Mouse (Mus musculus): Measurements from ENCODE around the gene Ddb1. TPM values are rescaled to one million over a fixed set of nuclear protein-coding genes. Genes with fewer than 3 reads are reported as not detected.
"Not testable (repeated sequence)": the region's sequence is repeated elsewhere in the genome, so short reads cannot be mapped to it uniquely, and the experiment has no call there.

Gene Ddb1
- 100 to 1,000 TPM; 128 to 132 TPM for total RNA-seq (2021)
- long read RNA-seq, experiment 1, full-length matches to known transcripts = 254 of 293 reads
- long read RNA-seq, experiment 1, partial matches to known transcripts = 32 of 293 reads
- long read RNA-seq, experiment 1, other reads (novel, unspliced or antisense) = 7 of 293 reads
- long read RNA-seq, experiment 2, full-length matches to known transcripts = 230 of 272 reads
- long read RNA-seq, experiment 2, partial matches to known transcripts = 29 of 272 reads
- long read RNA-seq, experiment 2, other reads (novel, unspliced or antisense) = 13 of 272 reads

DNA sequence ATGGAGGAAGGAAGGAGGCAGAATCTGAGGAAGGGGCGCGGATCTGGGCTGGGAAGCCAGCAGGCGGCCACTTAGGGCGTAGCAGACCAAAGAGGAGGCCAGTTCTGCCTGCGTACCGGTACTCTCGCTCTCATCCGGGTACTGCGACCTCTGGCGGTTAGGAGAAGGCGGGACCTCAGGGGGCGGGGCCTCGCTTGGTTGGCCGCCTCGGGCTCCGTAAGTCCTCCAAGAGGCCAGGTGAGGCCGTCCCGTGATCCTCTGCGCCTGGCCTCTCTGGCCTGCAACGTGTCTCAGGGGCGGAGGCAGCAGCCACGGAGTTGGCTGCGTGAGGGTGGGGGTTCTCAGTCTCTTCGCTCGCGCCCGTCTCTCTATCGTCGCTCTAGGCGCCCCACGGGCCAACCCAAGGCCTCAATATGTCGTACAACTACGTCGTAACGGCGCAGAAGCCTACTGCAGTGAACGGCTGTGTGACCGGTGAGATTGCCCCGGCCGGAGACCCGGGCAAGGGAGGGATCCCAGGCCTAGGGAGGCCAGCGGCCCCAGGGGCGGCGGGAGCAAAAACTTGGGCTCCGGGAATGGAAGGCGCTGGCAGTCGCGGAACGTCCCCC is at the start of gene Ddb1, which contains the start of gene Tkfc:
Ddb1 (plus strand) TSS at position 35 of the 608 bp plus-strand sequence.
Tkfc (minus strand) TSS at position 362 of the 608 bp plus-strand sequence.
- intact Hi-C loops (cut with DNase I) = loop anchor here (1.0 to 5.0 kb wide), 3 partner anchors 29 to 78 kb away; partner anchors contain the start of genes Cpsf7, Cyb561a3, Sdhaf2 and Tmem138
- peak; percentile 99 for DNase-seq
- Histone ChIP-seq H3K27ac (peak within 1 kb of the TSS; percentile 98), H3K4me3 (peak within 1 kb of the TSS; percentile 100)
- peak; percentile 67 for TF ChIP-seq CTCF (IDR thresholded peaks at IDR 0.05)

DNA sequence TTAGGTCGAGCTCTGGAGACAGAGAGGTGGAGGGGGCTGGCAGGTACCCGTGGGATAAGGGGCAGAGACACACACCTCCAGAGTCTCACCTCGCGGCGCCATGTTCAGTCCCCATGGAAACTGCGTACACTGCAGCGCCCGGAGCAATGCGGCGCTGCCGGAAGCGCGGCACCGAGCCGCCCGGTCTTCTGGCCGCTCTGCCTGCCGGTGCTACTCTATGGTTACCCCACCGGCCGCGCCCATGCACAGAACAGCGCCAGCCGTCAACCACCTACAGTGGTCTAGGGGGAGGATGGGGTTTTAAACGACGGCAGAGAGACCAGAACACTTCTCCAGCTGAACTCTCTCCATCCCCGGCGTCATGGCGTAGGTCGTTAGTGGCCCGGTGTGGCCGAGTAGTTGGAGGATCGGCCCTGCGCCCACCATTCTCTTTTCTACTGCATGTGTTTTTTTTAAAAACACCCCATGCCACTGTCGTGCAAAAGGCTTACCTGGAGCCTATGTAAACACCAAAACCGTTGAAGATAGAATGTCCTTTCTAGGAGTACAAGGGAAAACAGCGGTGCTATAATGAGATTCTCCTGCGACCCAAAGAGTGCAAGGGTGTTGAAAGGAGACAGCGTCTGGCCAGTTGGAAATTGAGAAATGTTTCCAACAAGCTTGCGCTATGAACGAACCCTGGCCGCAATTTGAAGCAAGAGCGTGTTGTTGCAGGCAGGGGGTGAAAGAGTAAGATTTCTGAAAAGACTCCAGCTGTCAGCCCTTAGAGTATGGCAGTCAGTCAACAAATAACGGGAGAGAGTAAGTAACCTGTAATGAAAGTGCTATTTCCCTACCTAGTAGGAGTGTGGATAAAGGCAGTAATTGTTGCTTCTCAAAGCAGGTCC is 49.3 kb upstream of the Ddb1 start, which contains the start of gene Tmem216:
Tmem216 (minus strand) TSS at position 615 of the 887 bp plus-strand sequence.
- peak within 1 kb of the TSS; percentile 89 for H3K27ac ChIP-seq
- intact Hi-C loops (cut with DNase I) = loop anchor here (1.0 to 2.0 kb wide), 3 partner anchors 21 to 49 kb away; partner anchors contain the start of genes Cyb561a3, Ddb1, Sdhaf2 and Tkfc
- TF ChIP-seq CTCF (IDR thresholded peaks at IDR 0.05) = peak; percentile 28; the same call in 1 of the 2 replicates

DNA sequence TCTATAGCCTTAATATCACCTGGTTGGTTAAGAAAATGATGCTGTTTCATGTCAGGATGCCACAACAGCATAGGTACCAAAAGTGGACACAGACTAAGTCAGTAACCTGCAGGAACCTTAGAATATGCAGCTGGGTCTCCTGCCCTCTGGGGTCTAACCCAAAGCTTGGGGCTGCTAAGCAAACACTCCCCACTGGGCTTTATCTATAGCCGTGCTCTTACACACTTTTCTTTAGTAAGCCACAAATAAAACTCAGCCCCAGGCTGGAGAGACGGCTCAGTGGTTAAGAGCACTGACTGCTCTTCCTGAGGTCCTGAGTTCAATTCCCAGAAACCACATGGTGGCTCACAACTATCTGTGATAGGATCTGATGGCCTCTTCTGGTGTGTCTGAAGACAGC is 48.1 kb upstream of the Ddb1 start:
- intact Hi-C loops (cut with DNase I) = no loop called here
- Histone ChIP-seq H3K27ac (no peak overlapping the region), H3K4me3 (no peak overlapping the region)
- no peak for DNase-seq
- no peak for TF ChIP-seq CTCF (IDR thresholded peaks at IDR 0.05)

More for the DNA sequence above, 49.3 kb upstream of the Ddb1 start, which contains the start of gene Tmem216:
- peak; percentile 91 for DNase-seq
- peak within 1 kb of the TSS; percentile 78 for H3K4me3 ChIP-seq

DNA sequence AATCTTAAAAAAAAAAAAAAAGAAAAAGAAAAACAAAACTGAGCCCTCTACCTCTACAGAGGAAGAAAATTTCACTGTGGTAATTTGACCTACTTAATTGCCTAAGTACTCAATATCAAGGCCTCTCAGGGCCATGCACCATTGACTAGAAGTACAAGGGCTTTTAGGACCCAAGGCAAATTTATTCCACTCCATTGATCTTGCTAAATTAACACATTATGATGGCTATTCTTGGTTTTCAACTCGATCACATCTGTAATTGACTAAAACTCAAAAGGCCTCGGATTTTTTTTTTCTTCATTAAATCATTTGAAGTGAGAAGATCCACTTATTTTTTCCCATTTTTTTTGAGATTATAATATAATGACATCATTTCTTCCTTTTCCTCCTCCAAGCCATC is 47.7 kb upstream of the Ddb1 start:
- TF ChIP-seq CTCF (IDR thresholded peaks at IDR 0.05) = no peak
- no peak for DNase-seq
- intact Hi-C loops (cut with DNase I) = no loop called here
- no peak overlapping the region for H3K4me3 ChIP-seq
- H3K27ac ChIP-seq = no peak overlapping the region

DNA sequence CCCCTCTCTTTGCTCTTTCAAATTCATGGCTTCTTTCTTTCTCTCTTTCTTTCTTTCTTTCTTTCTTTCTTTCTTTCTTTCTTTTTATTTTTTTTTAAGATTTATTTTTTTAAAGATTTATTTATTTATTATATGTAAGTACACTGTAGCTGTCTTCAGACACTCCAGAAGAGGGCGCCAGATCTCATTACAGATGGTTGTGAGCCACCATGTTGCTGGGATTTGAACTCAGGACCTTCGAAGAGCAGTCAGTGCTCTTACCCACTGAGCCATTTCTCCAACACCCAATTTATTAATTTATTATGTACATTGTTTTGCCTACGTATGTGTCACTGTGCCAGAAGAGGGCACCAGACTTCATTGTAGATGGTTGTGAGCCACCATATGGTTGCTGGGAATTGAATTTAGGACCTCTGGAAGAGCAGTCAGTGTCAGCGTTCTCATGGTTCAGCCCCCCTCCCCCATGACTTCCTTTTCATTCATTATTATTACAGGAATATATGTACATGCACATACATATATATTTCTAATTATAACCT is 47.2 kb upstream of the Ddb1 start:
- DNase-seq; H3K27ac ChIP-seq; intact Hi-C loops (cut with DNase I); H3K4me3 ChIP-seq: not testable (repeated sequence)
- peak; percentile 47 for TF ChIP-seq CTCF (IDR thresholded peaks at IDR 0.05)

DNA sequence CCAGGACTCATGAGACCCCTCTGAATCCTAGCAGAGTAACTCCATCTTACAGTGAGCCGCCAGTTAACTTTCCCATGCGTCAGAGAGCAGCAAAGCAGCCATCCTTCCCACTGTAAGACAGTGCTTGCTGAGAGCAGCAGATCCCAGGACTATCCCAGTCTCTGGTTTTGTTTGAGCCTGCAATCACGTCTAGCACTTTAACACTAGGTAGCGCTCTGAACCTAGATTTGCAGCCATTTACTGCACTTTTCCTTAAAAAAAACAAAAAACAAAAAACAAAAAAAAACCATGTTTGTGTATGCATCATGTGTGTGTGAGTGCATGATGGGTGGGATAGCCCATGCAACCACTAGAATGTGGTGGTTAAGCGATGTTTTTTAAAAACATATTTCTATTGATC is 45.0 kb upstream of the Ddb1 start:
- no peak overlapping the region for H3K27ac ChIP-seq
- no peak for DNase-seq
- TF ChIP-seq CTCF (IDR thresholded peaks at IDR 0.05) = peak; percentile 24; the same call in 1 of the 2 replicates
- H3K4me3 ChIP-seq = no peak overlapping the region
- intact Hi-C loops (cut with DNase I) = no loop called here

DNA sequence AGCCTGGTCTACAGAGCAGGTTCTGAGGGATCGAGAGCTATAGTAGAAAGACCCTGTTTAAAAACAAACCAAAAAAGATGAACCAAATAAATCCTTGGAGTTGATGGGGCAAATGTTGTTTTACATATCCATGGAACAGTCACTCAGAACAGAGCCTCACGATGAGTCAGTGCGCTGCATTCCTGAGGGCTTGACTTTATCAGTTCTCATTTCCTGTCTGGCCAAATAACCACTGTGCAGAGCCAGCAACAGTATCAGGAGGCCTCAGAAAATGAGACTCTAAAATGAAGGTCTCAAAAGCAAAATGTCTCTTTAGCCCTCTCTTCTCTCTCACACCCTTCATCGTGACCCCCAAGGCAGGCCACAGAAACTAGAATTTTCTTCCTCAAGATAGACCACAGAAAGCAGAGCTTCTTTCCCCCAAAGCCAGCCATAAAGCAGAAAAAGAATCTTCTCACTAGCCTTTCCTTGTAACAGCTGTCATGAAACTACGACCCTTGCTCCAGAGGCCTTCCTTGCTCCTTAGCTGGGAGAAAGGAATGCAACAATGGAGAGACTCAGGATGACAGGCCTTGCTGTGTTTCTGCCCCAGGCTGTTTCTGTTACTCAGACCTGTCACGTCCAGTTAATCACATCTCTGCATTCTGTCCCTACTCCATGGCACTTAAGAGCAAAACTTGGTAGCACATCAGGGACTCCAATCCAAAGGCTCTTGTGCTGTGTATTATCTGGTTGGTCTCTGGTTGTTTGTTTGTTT is 43.4 kb upstream of the Ddb1 start:
- peak; percentile 22 for DNase-seq
- intact Hi-C loops (cut with DNase I) = no loop called here
- TF ChIP-seq CTCF (IDR thresholded peaks at IDR 0.05) = no peak
- H3K4me3 ChIP-seq = no peak overlapping the region
- peak overlapping the region; percentile 71 for H3K27ac ChIP-seq

DNA sequence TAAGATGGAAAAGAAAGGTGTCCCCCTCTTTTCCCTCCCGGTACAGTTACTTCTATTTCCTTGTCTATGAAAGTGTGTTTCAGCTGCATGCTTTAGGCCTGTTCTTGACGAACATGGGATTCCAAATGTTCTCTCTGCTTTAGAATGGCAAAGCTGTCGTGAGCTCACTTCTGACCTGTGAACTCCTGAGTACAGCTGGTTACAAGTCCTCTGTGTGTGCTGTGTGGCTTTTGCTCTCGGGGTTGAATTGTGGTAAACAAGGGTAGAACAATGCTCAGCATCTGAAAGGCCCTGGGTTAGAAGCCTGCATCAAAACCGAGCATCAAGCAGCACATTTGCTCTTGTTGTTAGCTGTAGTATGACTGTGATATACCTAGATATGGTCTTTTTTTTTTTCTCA is 42.8 kb upstream of the Ddb1 start:
- intact Hi-C loops (cut with DNase I) = no loop called here
- Histone ChIP-seq H3K4me3 (no peak overlapping the region), H3K27ac (peak overlapping the region; percentile 71; the same call in 1 of the 2 replicates)
- TF ChIP-seq CTCF (IDR thresholded peaks at IDR 0.05) = no peak
- DNase-seq = no peak

DNA sequence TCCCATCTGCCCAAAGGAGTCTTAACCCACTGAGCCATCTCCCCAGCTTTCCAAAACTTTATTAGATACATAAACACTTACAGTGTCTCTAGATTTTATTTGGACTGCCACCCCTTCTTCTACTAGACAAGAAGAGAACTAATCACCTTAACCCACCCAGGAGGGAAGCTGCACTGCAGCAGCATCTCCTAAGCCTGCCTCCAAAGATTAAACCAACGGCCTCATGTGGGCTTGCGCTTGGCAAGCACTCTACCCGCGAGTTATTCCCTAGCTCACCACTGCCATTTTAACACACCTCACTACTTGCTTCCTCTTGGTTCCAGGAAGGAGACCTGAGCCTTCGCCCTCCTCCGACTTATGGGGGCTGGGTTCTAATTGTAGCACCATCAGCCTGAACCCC is 40.8 kb upstream of the Ddb1 start:
- intact Hi-C loops (cut with DNase I) = no loop called here

DNA sequence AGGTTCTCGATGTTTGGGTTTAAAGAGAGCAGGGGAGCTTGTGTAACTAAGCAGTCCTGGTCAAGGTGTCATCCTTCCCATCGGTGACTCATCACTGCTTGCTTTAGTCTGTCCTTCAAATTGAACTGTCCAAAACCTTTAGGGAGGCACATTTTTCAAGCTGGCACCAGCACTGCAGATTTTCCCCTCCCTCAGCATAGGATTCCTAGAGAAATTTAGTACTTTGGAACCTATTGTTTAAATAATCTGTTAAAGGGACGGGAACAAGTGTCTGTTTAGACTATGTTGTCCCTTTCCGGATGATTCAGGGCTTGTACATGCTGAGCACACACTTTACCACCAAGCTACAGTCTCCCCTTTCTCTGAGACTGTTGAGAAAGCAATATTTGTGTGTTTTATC is 39.9 kb upstream of the Ddb1 start:
- H3K4me3 ChIP-seq = no peak overlapping the region
- intact Hi-C loops (cut with DNase I) = no loop called here
- H3K27ac ChIP-seq = no peak overlapping the region
- TF ChIP-seq CTCF (IDR thresholded peaks at IDR 0.05) = no peak
- no peak for DNase-seq

More for the DNA sequence above, 40.8 kb upstream of the Ddb1 start:
- no peak for DNase-seq
- Histone ChIP-seq H3K4me3 (no peak overlapping the region), H3K27ac (no peak overlapping the region)
- TF ChIP-seq CTCF (IDR thresholded peaks at IDR 0.05) = no peak

DNA sequence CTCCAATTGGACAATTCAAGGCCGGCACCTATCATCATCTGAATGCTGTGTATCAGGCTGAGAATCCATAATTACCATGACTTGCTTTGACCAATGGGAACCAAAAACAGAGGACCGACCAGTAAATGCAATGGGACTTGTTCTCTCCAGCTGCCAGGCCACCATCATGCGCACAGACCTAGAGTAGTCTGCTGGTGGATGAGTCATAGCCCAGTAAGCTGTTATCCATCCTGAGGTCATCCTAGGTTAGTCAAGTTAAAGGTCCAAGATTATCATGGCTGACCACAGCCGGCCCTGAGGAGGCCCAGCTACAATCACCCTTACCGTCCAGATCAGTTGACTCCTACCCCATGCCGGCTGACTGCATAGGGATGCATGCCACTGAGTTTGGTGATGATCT is 35.5 kb upstream of the Ddb1 start:
- Histone ChIP-seq H3K4me3 (no peak overlapping the region), H3K27ac (no peak overlapping the region)
- no peak for TF ChIP-seq CTCF (IDR thresholded peaks at IDR 0.05)
- no peak for DNase-seq
- intact Hi-C loops (cut with DNase I) = no loop called here
